Mouse (Mus musculus): ENCODE data around the gene Btbd35f1. TPM values are rescaled to one million over a fixed set of nuclear protein-coding genes. Genes with fewer than 3 reads are reported as not detected.
"Not testable (repeated sequence)": the region's sequence is repeated elsewhere in the genome, so short reads cannot be mapped to it uniquely, and the experiment has no call there.

Btbd35f1 gene
- not detected for total RNA-seq (2021)

GRCm38 (mm10) chrX:32559755-32560154 is at the start of gene Btbd35f1:
TSS of gene Btbd35f1 (plus strand) at chrX:32560055.
- not testable (repeated sequence) for DNase-seq

GRCm38 (mm10) chrX:32590878-32591542 is 31.2 kb downstream of the Btbd35f1 start:
- DNase-seq, result not testable (repeated sequence)

DNA sequence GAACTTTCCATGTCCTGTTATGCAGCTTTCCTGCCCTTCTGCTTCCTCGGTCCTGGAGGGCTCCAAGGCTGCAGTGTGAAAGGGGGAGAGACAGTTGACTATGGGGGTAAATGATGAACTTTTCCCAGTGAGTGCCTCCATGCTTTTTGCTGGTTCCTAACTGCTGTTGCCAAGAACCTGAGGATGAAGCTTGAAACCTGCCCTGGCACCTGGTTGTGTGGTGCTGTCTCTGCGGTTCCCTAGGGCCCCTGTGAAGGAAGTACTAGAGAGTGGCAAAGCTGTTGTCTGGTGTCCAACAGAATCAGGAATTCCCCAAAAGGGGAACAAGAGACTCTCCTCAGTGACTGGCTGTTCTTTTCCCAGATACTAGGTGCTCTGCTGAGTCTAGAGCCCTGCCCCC is 41.2 kb downstream of the Btbd35f1 start:
- DNase-seq, result not testable (repeated sequence)

DNA sequence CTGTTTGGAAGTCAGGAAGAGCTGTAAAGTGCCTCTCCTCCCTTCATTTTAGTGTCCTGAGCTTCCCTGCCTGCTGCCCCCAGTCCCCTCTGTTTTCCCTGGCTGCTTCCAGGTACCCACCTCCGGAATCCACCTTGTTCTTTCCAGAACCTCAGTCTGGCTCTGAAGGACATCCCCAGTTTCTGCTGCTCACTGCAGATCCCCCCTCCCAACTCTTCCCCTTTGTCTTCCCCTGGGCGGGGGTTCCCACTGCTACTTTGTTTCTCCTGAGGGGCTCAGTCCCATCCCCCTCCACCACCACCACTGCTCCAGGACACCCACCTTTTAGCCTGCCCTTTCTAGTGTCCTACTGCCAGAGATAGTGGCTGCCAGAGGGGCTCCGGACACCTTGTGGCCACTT is 41.6 kb downstream of the Btbd35f1 start:
- not testable (repeated sequence) for DNase-seq

Other genes with a start within 250 kb of the Btbd35f1 start
- not detected for gene Gm5926, start 90.7 kb downstream of the Btbd35f1 start, total RNA-seq (2021)
- not detected for gene Btbd35f21, start 166.1 kb downstream of the Btbd35f1 start, total RNA-seq (2021)